Mouse (Mus musculus) G1E (cell line): ENCODE data around the gene Map2k4. TPM values are rescaled to one million over a fixed set of nuclear protein-coding genes. Genes with fewer than 3 reads are reported as not detected.

Source experiments
- ATAC-seq: 2 replicates; pipeline ENCODE4 v1.8.0; 2016; ENCODE audit warnings: mild to moderate bottlenecking; ENCODE audit not compliant: insufficient number of reproducible peaks, poor library complexity, low FRiP score, severe bottlenecking; ENCODE audit errors: extremely low read depth
- DNase-seq: peaks from one replicate; pipeline ENCODE4 v3.0.0; 2012; ENCODE audit warnings: low spot score
- H3K27me3 ChIP-seq: 2 replicates; pipeline ENCODE4 v1.6.1; 2012; ENCODE audit warnings: mild to moderate bottlenecking, low read length, inconsistent platforms; ENCODE audit not compliant: insufficient read depth
- H3K36me3 ChIP-seq: replicated peaks from 2 replicates; pipeline ENCODE3; 2012; ENCODE audit warnings: mild to moderate bottlenecking, inconsistent platforms
- H3K4me1 ChIP-seq: 2 replicates; pipeline ENCODE4 v1.6.1; 2012; ENCODE audit warnings: low read depth, low read length, inconsistent platforms, mixed read lengths; ENCODE audit not compliant: insufficient read depth
- H3K4me3 ChIP-seq: 2 replicates; pipeline ENCODE4 v1.5.1; 2012; ENCODE audit warnings: low read depth, mild to moderate bottlenecking, inconsistent platforms, low read length, moderate library complexity, mixed read lengths
- H3K9me3 ChIP-seq: replicated peaks from 2 replicates; pipeline ENCODE4 v1.6.1; 2012; ENCODE audit warnings: inconsistent platforms
- CTCF ChIP-seq: IDR thresholded peaks from 2 replicates; pipeline ENCODE4 v1.5.1; 2012; ENCODE audit warnings: low read depth, low read length, inconsistent platforms, mixed read lengths
- GATA1 ChIP-seq: IDR thresholded peaks from 2 replicates; pipeline ENCODE4 v1.6.1; 2012; ENCODE audit warnings: borderline replicate concordance, low read length, inconsistent platforms, mixed read lengths
- GATA2 ChIP-seq: IDR thresholded peaks from 2 replicates; pipeline ENCODE4 v1.6.1; 2012; ENCODE audit warnings: low read depth, low read length, inconsistent platforms, borderline replicate concordance
- POLR2AphosphoS5 ChIP-seq: IDR thresholded peaks from 2 replicates; pipeline ENCODE4 v1.6.1; 2012; ENCODE audit warnings: low read depth, low read length, inconsistent platforms; ENCODE audit not compliant: insufficient replicate concordance
- TAL1 ChIP-seq: conservative IDR thresholded peaks from 2 replicates; pipeline ENCODE4 v1.6.1; 2012; ENCODE audit warnings: low read depth, low read length, inconsistent platforms, mixed read lengths
- polyA plus RNA-seq: library from polyadenylated mRNA; stranded (reverse); fragments of >175 nt; gene quantifications from 2 replicates; pipeline ENCODE4 v1.2.3, GENCODE M21; 2012
- total RNA-seq, 2 experiments: library from RNA; stranded (forward) in 1 of 2; stranded (reverse) in 1 of 2; fragments of 200-1000 nt in 1 of 2; fragments of >200 nt in 1 of 2; fragmentation: Nextera tagmentation in 1 of 2; gene quantifications; 2 replicates each; pipeline ENCODE4 v1.2.3; 2014 to 2017

Map2k4 gene
- total and polyA plus RNA-seq, 3 experiments: 41.9 to 90.1 (median 48.6) TPM

DNA sequence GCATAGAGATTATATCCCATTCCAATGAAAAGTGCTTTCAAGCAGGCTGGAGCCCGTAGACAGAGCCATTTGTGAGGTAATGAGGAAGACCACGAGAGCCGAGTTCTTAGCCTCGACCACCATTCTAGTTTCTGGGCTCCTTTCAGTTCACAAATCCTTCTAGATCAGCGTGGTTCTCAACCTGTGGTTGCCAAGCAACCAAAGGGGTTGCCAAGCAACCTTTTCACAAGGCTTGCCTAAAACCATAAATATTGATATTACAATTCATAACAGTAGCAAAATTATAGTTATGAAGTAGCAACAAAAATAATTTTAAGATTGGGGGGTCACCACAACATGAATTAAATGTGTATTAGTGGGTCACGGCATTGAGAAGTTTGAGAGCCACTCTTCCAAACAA, 123.2 kb downstream of the Map2k4 start:
- Histone ChIP-seq H3K27me3 (peaks cover 11% of the 10 kb centered on the region), H3K9me3 (no peaks in the 10 kb centered on the region), H3K36me3 (no peaks in the 10 kb centered on the region), H3K4me1 (no peaks in the 10 kb centered on the region), H3K4me3 (no peak overlapping the region)
- ATAC-seq (no peak), DNase-seq (no peak)
- TF ChIP-seq TAL1: no peak
- no peak for TF ChIP-seq CTCF
- no peak for TF ChIP-seq GATA1
- TF ChIP-seq GATA2: no peak
- no peak for TF ChIP-seq POLR2AphosphoS5

DNA sequence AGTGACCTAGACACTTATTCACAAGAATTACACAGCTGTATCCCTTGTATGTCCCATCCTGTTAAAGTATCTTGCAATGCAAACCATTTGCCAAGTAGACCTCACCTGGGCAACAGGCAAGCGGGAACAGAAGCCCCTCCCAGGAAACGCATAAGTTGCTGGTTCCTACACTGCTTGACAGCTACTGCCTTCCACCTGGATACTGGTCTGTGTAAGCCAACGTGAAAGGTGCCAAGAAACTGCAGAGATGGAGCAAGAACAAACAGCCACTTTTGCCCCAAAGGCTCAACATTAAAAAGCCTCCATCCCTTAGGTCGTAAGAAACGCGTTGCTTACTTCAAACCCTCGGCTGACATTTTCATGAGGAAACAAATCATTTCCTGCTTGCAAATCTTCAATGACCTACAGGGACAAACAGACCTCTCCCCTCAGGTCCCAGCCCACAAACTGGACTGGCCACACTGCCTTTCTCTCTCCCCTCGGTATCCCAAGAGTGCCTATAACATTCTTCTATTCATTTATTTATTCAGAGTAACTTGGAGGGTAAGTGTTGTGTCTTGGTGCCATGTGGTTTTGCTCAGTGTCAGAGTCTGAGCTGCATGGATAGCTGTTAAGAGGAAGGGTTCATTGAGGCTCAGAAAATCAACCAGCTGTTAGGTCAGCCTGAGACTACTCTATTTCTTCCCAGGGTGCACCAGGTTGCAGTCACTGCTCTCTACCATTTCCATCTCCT, 126.1 kb downstream of the Map2k4 start:
- Histone ChIP-seq H3K27me3 (peaks cover 5% of the 10 kb centered on the region; the same call in 1 of the 2 replicates), H3K4me1 (no peaks in the 10 kb centered on the region), H3K36me3 (no peaks in the 10 kb centered on the region), H3K4me3 (no peak overlapping the region), H3K9me3 (no peaks in the 10 kb centered on the region)
- ATAC-seq: no peak
- DNase-seq: no peak
- no peak for TF ChIP-seq GATA2
- no peak for TF ChIP-seq GATA1
- TF ChIP-seq CTCF: no peak
- TF ChIP-seq POLR2AphosphoS5: no peak
- TF ChIP-seq TAL1: no peak

DNA sequence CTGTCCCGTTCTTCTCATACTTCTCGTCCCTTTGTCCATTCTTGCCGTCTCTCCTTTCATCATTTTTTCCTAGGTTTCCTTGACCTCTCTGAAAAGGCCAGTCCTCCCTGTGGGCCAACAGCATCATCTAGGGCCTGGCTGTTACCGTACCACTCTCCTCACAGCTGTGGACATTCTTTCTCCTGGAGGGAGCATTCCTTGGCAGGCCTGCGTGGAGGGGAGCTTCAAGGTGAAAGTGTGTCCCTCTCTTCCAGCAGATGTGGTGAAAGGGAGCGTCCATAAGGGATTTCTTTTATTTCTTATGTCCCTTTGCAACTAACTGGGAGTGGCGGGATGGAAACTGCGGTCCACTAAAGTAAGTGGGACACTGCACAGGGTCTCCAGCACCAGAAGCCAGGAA, 134.2 kb downstream of the Map2k4 start:
- Histone ChIP-seq H3K4me1 (no peaks in the 10 kb centered on the region), H3K27me3 (no peaks in the 10 kb centered on the region), H3K36me3 (no peaks in the 10 kb centered on the region), H3K9me3 (no peaks in the 10 kb centered on the region), H3K4me3 (no peak overlapping the region)
- TF ChIP-seq GATA1 (no peak), GATA2 (no peak), POLR2AphosphoS5 (no peak), CTCF (no peak), TAL1 (no peak)
- ATAC-seq: no peak
- DNase-seq: no peak

DNA sequence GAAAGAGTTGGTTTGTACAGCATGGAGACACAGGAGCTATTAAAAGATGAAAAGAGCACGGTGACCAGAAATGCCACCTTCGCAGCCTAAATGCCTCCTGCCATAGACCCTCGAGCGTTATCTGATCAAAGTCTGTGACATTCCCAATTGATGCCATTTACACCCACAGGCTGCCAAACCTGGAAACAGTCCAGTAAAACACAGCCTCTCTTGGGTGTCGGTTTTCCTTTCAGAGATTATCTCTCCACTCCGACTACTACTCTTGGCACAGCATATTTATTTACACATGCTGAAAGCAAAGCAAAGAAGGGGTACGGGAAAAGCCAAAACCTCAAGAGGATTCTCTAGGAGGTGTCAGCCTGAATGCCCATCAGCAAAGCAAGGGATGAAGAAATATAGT, 136.7 kb downstream of the Map2k4 start:
- H3K36me3 ChIP-seq: no peaks in the 10 kb centered on the region
- H3K9me3 ChIP-seq: no peaks in the 10 kb centered on the region
- no peak overlapping the region for H3K4me3 ChIP-seq
- DNase-seq: no peak
- no peaks in the 10 kb centered on the region for H3K4me1 ChIP-seq
- H3K27me3 ChIP-seq: peaks cover 5% of the 10 kb centered on the region; the same call in 1 of the 2 replicates
- TF ChIP-seq CTCF (no peak), TAL1 (no peak), GATA1 (no peak), GATA2 (no peak), POLR2AphosphoS5 (no peak)
- ATAC-seq: no peak

DNA sequence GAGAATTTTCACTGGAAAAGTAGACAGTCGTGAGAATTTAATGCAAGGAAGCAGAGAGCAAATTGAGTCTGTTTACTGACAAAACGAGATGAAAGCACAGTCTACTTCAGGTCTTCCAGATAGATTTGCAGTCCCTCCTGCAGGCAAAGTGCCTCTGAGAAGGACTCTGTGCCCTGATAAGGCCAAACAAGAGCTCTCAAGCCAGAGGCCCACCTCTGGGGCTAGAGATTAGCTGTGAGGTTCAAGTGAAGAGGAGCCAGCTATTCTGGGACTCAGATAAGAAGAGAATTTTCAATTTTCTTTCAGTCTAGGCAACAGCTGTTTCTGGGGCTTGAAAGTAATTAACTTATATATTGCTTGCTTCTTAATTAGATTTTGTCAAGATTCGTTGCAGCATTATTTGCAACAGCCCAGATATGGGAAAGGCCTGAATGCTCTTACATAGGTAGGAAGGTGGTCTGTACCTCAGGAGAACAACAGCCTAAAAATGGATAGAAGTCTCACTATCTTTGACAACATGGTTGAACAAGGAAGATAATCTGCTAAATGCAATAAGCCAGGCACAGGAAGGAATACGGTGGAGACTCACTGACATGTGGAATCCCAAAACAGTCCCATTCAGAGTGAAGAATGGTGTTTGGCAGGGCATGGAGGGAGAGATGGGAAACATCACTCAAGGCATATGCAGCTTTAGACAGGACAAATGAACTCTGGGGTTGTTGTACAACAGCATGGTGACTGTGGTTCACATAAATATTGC, 138.0 kb downstream of the Map2k4 start:
- H3K36me3 ChIP-seq: no peaks in the 10 kb centered on the region
- ATAC-seq: 0 out of 2 replicates have a peak, but pooled peaks have one; percentile 15
- no peaks in the 10 kb centered on the region for H3K4me1 ChIP-seq
- peaks cover 5% of the 10 kb centered on the region; the same call in 1 of the 2 replicates for H3K27me3 ChIP-seq
- TF ChIP-seq CTCF: no peak
- TF ChIP-seq POLR2AphosphoS5: no peak
- TF ChIP-seq TAL1: no peak
- TF ChIP-seq GATA2: no peak
- no peaks in the 10 kb centered on the region for H3K9me3 ChIP-seq
- DNase-seq: no peak
- H3K4me3 ChIP-seq: no peak overlapping the region

DNA sequence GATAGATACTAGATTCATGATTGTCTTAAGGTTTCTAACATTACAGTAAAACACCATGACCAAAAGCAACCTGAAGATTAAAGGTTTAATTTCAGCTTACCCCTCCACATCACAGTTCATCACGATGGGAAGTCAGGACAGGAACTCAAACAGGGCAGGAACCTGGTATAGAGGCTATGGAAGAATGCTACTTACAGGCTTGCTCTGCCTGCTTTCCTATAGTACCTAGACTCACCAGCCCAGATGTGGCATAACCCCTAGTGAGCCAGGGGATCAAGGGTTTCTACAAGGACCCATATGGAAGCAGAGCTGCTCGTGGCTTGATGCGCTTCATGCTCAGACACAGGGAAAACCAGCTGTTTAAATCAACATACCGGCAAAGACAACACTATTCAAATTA, 138.6 kb downstream of the Map2k4 start:
- H3K4me1 ChIP-seq: no peaks in the 10 kb centered on the region
- no peak for ATAC-seq
- DNase-seq: no peak
- TF ChIP-seq GATA2: no peak
- no peak for TF ChIP-seq TAL1
- TF ChIP-seq POLR2AphosphoS5: no peak
- no peak for TF ChIP-seq CTCF
- no peak for TF ChIP-seq GATA1
- no peaks in the 10 kb centered on the region for H3K9me3 ChIP-seq
- no peak overlapping the region for H3K4me3 ChIP-seq
- H3K27me3 ChIP-seq: peaks cover 9% of the 10 kb centered on the region
- H3K36me3 ChIP-seq: no peaks in the 10 kb centered on the region
